Mouse (Mus musculus) neural tube, embryonic 14.5 days (tissue): ENCODE measurements at regions not wholly inside any gene's neighbourhood (a gene's known extent, or its start where the extent isn't known, plus 50 kb on each side); places are given as distances from the start of the nearest gene placed in this dataset.
A peak's percentile ranks its signal among the peaks of the same experiment; 100 is the strongest.

Experiments used
- ATAC-seq: fragments of 200-750 bp; cut with Nextera tagmentation; 2 replicates; pipeline ENCODE4 v1.8.0; 2017; ENCODE audit warnings: low read depth, mild to moderate bottlenecking, moderate TSS enrichment, moderate library complexity
- H3K27ac ChIP-seq: fragments of 300-500 bp; sonication (generic); 2 replicates; pipeline ENCODE4 v1.5.1; 2014; ENCODE audit warnings: low read depth, mild to moderate bottlenecking, control low read depth, low read length, moderate library complexity, mixed read lengths
- H3K27me3 ChIP-seq: fragments of 300-500 bp; sonication (generic); 2 replicates; pipeline ENCODE4 v1.6.1; 2014; ENCODE audit warnings: low read length; ENCODE audit not compliant: control insufficient read depth, insufficient read depth
- H3K36me3 ChIP-seq: fragments of 300-500 bp; sonication (generic); 2 replicates; pipeline ENCODE4 v1.6.1; 2014; ENCODE audit warnings: low read length, mixed read lengths; ENCODE audit not compliant: control insufficient read depth, insufficient read depth
- H3K4me1 ChIP-seq: fragments of 300-500 bp; sonication (generic); 2 replicates; pipeline ENCODE4 v1.6.1; 2014; ENCODE audit warnings: low read length; ENCODE audit not compliant: control insufficient read depth, insufficient read depth
- H3K4me2 ChIP-seq: fragments of 300-500 bp; sonication (generic); 2 replicates; pipeline ENCODE4 v1.6.1; 2014; ENCODE audit warnings: mild to moderate bottlenecking, low read depth, low read length, control low read depth
- H3K4me3 ChIP-seq: fragments of 300-500 bp; sonication (generic); 2 replicates; pipeline ENCODE4 v1.5.1; 2014; ENCODE audit warnings: low read depth, low read length, control low read depth, mixed read lengths
- H3K9ac ChIP-seq: fragments of 300-500 bp; sonication (generic); replicated peaks from 2 replicates; pipeline ENCODE4 v1.6.1; 2014; ENCODE audit warnings: low read depth, mild to moderate bottlenecking, control low read depth, low read length, mixed read lengths
- H3K9me3 ChIP-seq: fragments of 300-500 bp; sonication (generic); 2 replicates; pipeline ENCODE4 v1.6.1; 2016; ENCODE audit warnings: low read length; ENCODE audit not compliant: control insufficient read depth
- WGBS: fragments of 180-500 bp; shearing (Covaris S2); extraction: QIAGEN DNeasy Blood & Tissue Kit; methylation state at CpG from one replicate; pipeline ENCODE4 v1.1.7; 2014; 5-methylcytosine and 5-hydroxymethylcytosine counted together

- 90% methylated on average over 8 of the region's 8 CpGs for WGBS
These were observed 1617.2 kb upstream of the Gulo start for GRCm38 (mm10) chr14:67626181-67626580.

GRCm38 (mm10) chr14:67623841-67624480 lies 1615.0 kb upstream of the Gulo start:
- no peaks in the 10 kb centered on the region for H3K4me1 ChIP-seq
- H3K4me2 ChIP-seq: no peak overlapping the region
- H3K9ac ChIP-seq: no peak overlapping the region
- no peaks in the 10 kb centered on the region for H3K9me3 ChIP-seq
- H3K27me3 ChIP-seq: no peaks in the 10 kb centered on the region
- ATAC-seq: no peak
- 81% methylated on average over 4 of the region's 4 CpGs for WGBS
- no peak overlapping the region for H3K27ac ChIP-seq
- no peaks in the 10 kb centered on the region for H3K36me3 ChIP-seq
- no peak overlapping the region for H3K4me3 ChIP-seq

More at GRCm38 (mm10) chr14:67626181-67626580, 1617.2 kb upstream of the Gulo start:
- no peak for ATAC-seq
- no peaks in the 10 kb centered on the region for H3K27me3 ChIP-seq
- no peaks in the 10 kb centered on the region for H3K9me3 ChIP-seq
- H3K36me3 ChIP-seq: no peaks in the 10 kb centered on the region
- no peak overlapping the region for H3K4me3 ChIP-seq
- no peaks in the 10 kb centered on the region for H3K4me1 ChIP-seq
- H3K9ac ChIP-seq: no peak overlapping the region
- no peak overlapping the region for H3K4me2 ChIP-seq
- no peak overlapping the region for H3K27ac ChIP-seq

GRCm38 (mm10) chr14:67622911-67623310 lies 1613.9 kb upstream of the Gulo start:
- Histone ChIP-seq H3K4me2 (no peak overlapping the region), H3K4me3 (no peak overlapping the region), H3K9ac (no peak overlapping the region), H3K9me3 (no peaks in the 10 kb centered on the region), H3K27me3 (no peaks in the 10 kb centered on the region), H3K4me1 (no peaks in the 10 kb centered on the region), H3K36me3 (no peaks in the 10 kb centered on the region), H3K27ac (no peak overlapping the region)
- no peak for ATAC-seq
- WGBS: 87% methylated on average over 6 of the region's 6 CpGs

- Histone ChIP-seq H3K27me3 (no peaks in the 10 kb centered on the region), H3K4me1 (no peaks in the 10 kb centered on the region), H3K9me3 (no peaks in the 10 kb centered on the region), H3K27ac (no peak overlapping the region), H3K4me3 (no peak overlapping the region), H3K9ac (no peak overlapping the region), H3K4me2 (no peak overlapping the region), H3K36me3 (no peaks in the 10 kb centered on the region)
- 67% methylated on average over 2 of the region's 2 CpGs for WGBS
- ATAC-seq: no peak
These were observed 1612.5 kb upstream of the Gulo start for GRCm38 (mm10) chr14:67621486-67621885.

- no peaks in the 10 kb centered on the region for H3K9me3 ChIP-seq
- no peak overlapping the region for H3K4me3 ChIP-seq
- H3K27me3 ChIP-seq: no peaks in the 10 kb centered on the region
- 24% methylated on average over 4 of the region's 4 CpGs for WGBS
- H3K9ac ChIP-seq: no peak overlapping the region
- no peaks in the 10 kb centered on the region for H3K4me1 ChIP-seq
- ATAC-seq: peak; percentile 46
- H3K36me3 ChIP-seq: no peaks in the 10 kb centered on the region
- H3K4me2 ChIP-seq: no peak overlapping the region
- H3K27ac ChIP-seq: no peak overlapping the region
These were observed 1612.0 kb upstream of the Gulo start for GRCm38 (mm10) chr14:67620854-67621476.

GRCm38 (mm10) chr14:67619571-67619970 lies 1610.6 kb upstream of the Gulo start:
- Histone ChIP-seq H3K36me3 (no peaks in the 10 kb centered on the region), H3K4me1 (no peaks in the 10 kb centered on the region), H3K9me3 (no peaks in the 10 kb centered on the region), H3K27me3 (no peaks in the 10 kb centered on the region), H3K4me2 (no peak overlapping the region), H3K4me3 (no peak overlapping the region), H3K27ac (no peak overlapping the region), H3K9ac (no peak overlapping the region)
- 73% methylated on average over 4 of the region's 4 CpGs for WGBS
- ATAC-seq: no peak

- 79% methylated on average over 11 of the region's 11 CpGs for WGBS
- no peaks in the 10 kb centered on the region for H3K27me3 ChIP-seq
- H3K27ac ChIP-seq: no peak overlapping the region
- no peak overlapping the region for H3K9ac ChIP-seq
- ATAC-seq: no peak
- no peaks in the 10 kb centered on the region for H3K9me3 ChIP-seq
- no peak overlapping the region for H3K4me3 ChIP-seq
- H3K4me1 ChIP-seq: no peaks in the 10 kb centered on the region; the same call in 1 of the 2 replicates
- no peaks in the 10 kb centered on the region for H3K36me3 ChIP-seq
- H3K4me2 ChIP-seq: no peak overlapping the region
These were observed 1605.4 kb upstream of the Gulo start for GRCm38 (mm10) chr14:67614369-67614768.

GRCm38 (mm10) chr14:67613691-67614090 lies 1604.7 kb upstream of the Gulo start:
- Histone ChIP-seq H3K27ac (no peak overlapping the region), H3K9me3 (no peaks in the 10 kb centered on the region), H3K27me3 (no peaks in the 10 kb centered on the region), H3K4me1 (no peaks in the 10 kb centered on the region; the same call in 1 of the 2 replicates), H3K4me2 (0 out of 2 replicates have a peak overlapping the region, but pooled peaks have one; percentile 7), H3K9ac (no peak overlapping the region), H3K4me3 (no peak overlapping the region), H3K36me3 (no peaks in the 10 kb centered on the region)
- no peak for ATAC-seq
- WGBS: 72% methylated on average over 13 of the region's 13 CpGs

- no peak overlapping the region for H3K4me3 ChIP-seq
- 41% methylated on average over 14 of the region's 14 CpGs for WGBS
- no peak for ATAC-seq
- H3K9me3 ChIP-seq: no peaks in the 10 kb centered on the region
- H3K9ac ChIP-seq: no peak overlapping the region
- H3K27me3 ChIP-seq: no peaks in the 10 kb centered on the region
- H3K4me2 ChIP-seq: peak overlapping the region; percentile 7; the same call in 1 of the 2 replicates
- no peak overlapping the region for H3K27ac ChIP-seq
- H3K4me1 ChIP-seq: peaks cover 1% of the 10 kb centered on the region; the same call in 1 of the 2 replicates
- H3K36me3 ChIP-seq: no peaks in the 10 kb centered on the region
These were observed 1604.2 kb upstream of the Gulo start for GRCm38 (mm10) chr14:67613221-67613620.
